ENCODE assay signal across 21 mouse cellular contexts in genomic region chr9:47716883-47717282, GRCm38 (mm10).
A peak's percentile ranks its signal among the peaks of the same experiment; 100 is the strongest.
DNase-seq lines count a peak whose midpoint lies in the region; ATAC-seq and TF ChIP-seq lines count a peak whose summit lies in the region.
"Had no signal": no experiment of that assay in that cellular context is flagged by ENCODE, and none has a peak within 500 bp of the region (broad histone marks: within the 10 kb centered on the region; RNA-seq: fewer than 3 reads in every experiment).

No protein-coding gene starts in this region.

- H3K9ac ChIP-seq in forebrain, postnatal 0 days: no peak overlapping the region
- no peak overlapping the region for H3K9ac ChIP-seq in forebrain, embryonic 11.5 days (ENCODE audit: low read length)
- H3K9ac ChIP-seq in hindbrain, postnatal 0 days (replicated peaks; ENCODE audit: low read length): no peak overlapping the region
- no peak overlapping the region for H3K9ac ChIP-seq in hindbrain, embryonic 12.5 days
- H3K9ac ChIP-seq: liver, embryonic 15.5 days; lung, embryonic 15.5 days; stomach, embryonic 15.5 days had no signal

- DNase-seq in cerebellum, adult 2 months: no peak
- no peak for DNase-seq in cerebellum, adult 8-10 months
- DNase-seq in forebrain, postnatal 0 days: no peak
- DNase-seq in forebrain, embryonic 11.5 days (ENCODE audit: low spot score): no peak
- DNase-seq in hindbrain, postnatal 0 days (ENCODE audit: low spot score): peak; percentile 50
- DNase-seq in brain, adult 2 months (ENCODE audit: low read depth, low spot score): peak; percentile 71
- DNase-seq in kidney, postnatal 25 days: no peak
- DNase-seq: adrenal gland, postnatal 10 days; cerebellum, adult 11-12 months; kidney, adult 18-20 months; liver; lung, postnatal 4 days; thymus, postnatal 36 days had no signal

- H3K27ac ChIP-seq in cerebellum, adult 2 months (ENCODE audit: insufficient read depth, low read length): no peak overlapping the region
- 0 out of 2 replicates have a peak overlapping the region, but pooled peaks have one; percentile 2 for H3K27ac ChIP-seq in forebrain, postnatal 0 days (ENCODE audit: low read depth, low read length)
- no peak overlapping the region for H3K27ac ChIP-seq in forebrain, embryonic 11.5 days (ENCODE audit: low read depth, low read length)
- H3K27ac ChIP-seq in hindbrain, postnatal 0 days: no peak overlapping the region
- no peak overlapping the region for H3K27ac ChIP-seq in hindbrain, embryonic 12.5 days
- H3K27ac ChIP-seq: kidney, postnatal 0 days; limb, embryonic 10.5 days; liver, embryonic 15.5 days; lung, embryonic 15.5 days; midbrain, embryonic 10.5 days; stomach, embryonic 15.5 days had no signal

- H3K27me3 ChIP-seq in cerebellum, adult 2 months (ENCODE audit: control insufficient read depth, insufficient read depth, low read length): no peaks in the 10 kb centered on the region
- H3K27me3 ChIP-seq in forebrain, postnatal 0 days (ENCODE audit: insufficient read depth, low read length): no peaks in the 10 kb centered on the region
- H3K27me3 ChIP-seq in forebrain, embryonic 11.5 days (ENCODE audit: control insufficient read depth, insufficient read depth, low read length): no peaks in the 10 kb centered on the region
- no peaks in the 10 kb centered on the region for H3K27me3 ChIP-seq in hindbrain, postnatal 0 days (ENCODE audit: insufficient read depth, low read length)
- H3K27me3 ChIP-seq in hindbrain, embryonic 12.5 days: no peaks in the 10 kb centered on the region
- H3K27me3 ChIP-seq: liver, embryonic 15.5 days; lung, embryonic 15.5 days; stomach, embryonic 15.5 days had no signal

- H3K4me1 ChIP-seq in cerebellum, adult 2 months (ENCODE audit: control insufficient read depth, insufficient read depth, low read length): no peaks in the 10 kb centered on the region; the same call in 1 of the 2 replicates
- H3K4me1 ChIP-seq in forebrain, postnatal 0 days (ENCODE audit: insufficient read depth): peaks cover 11% of the 10 kb centered on the region; the same call in 1 of the 2 replicates
- H3K4me1 ChIP-seq in forebrain, embryonic 11.5 days (replicated peaks; ENCODE audit: control insufficient read depth, insufficient read depth, low read length): no peaks in the 10 kb centered on the region; the same call in none of the 2 replicates
- no peaks in the 10 kb centered on the region for H3K4me1 ChIP-seq in hindbrain, postnatal 0 days (ENCODE audit: insufficient read depth, low read length)
- peaks cover 33% of the 10 kb centered on the region for H3K4me1 ChIP-seq in hindbrain, embryonic 12.5 days
- H3K4me1 ChIP-seq: liver, embryonic 15.5 days; stomach, embryonic 15.5 days had no signal

- no peak overlapping the region; the same call in 1 of the 2 replicates for H3K4me2 ChIP-seq in forebrain, postnatal 0 days (ENCODE audit: low read depth)
- H3K4me2 ChIP-seq in forebrain, embryonic 11.5 days (ENCODE audit: low read depth, low read length, severe bottlenecking): no peak overlapping the region
- H3K4me2 ChIP-seq in hindbrain, postnatal 0 days (ENCODE audit: low read depth, low read length): 0 out of 2 replicates have a peak overlapping the region, but pooled peaks have one; percentile 5
- no peak overlapping the region for H3K4me2 ChIP-seq in hindbrain, embryonic 12.5 days (replicated peaks)
- H3K4me2 ChIP-seq: liver, embryonic 15.5 days; lung, embryonic 15.5 days; stomach, embryonic 15.5 days had no signal

- no peaks in the 10 kb centered on the region for H3K36me3 ChIP-seq in forebrain, postnatal 0 days (ENCODE audit: insufficient read depth)
- no peaks in the 10 kb centered on the region for H3K36me3 ChIP-seq in forebrain, embryonic 11.5 days (ENCODE audit: control insufficient read depth, insufficient read depth, low read length)
- H3K36me3 ChIP-seq in hindbrain, postnatal 0 days (ENCODE audit: insufficient read depth, low read length): no peaks in the 10 kb centered on the region
- H3K36me3 ChIP-seq in hindbrain, embryonic 12.5 days: no peaks in the 10 kb centered on the region
- H3K36me3 ChIP-seq: limb, embryonic 10.5 days; liver, embryonic 15.5 days; lung, embryonic 15.5 days; midbrain, embryonic 10.5 days; stomach, embryonic 15.5 days had no signal

- no peak overlapping the region for H3K4me3 ChIP-seq in cerebellum, adult 2 months (replicated peaks; ENCODE audit: insufficient read depth, low read depth, low read length)
- H3K4me3 ChIP-seq in forebrain, postnatal 0 days (ENCODE audit: low read depth, low read length): no peak overlapping the region
- no peak overlapping the region for H3K4me3 ChIP-seq in forebrain, embryonic 11.5 days (ENCODE audit: low read depth, low read length)
- H3K4me3 ChIP-seq in hindbrain, postnatal 0 days (ENCODE audit: low read length): no peak overlapping the region
- no peak overlapping the region for H3K4me3 ChIP-seq in hindbrain, embryonic 12.5 days
- H3K4me3 ChIP-seq: limb, embryonic 10.5 days; liver, embryonic 15.5 days; lung, embryonic 15.5 days; midbrain, embryonic 10.5 days; stomach, embryonic 15.5 days had no signal

- 66% methylated on average over 16 of the region's 16 CpGs for WGBS in cerebellum, adult 2 months
- 56% methylated on average over 16 of the region's 16 CpGs for WGBS in forebrain, postnatal 0 days
- WGBS in forebrain, embryonic 11.5 days: 87% methylated on average over 16 of the region's 16 CpGs
- 56% methylated on average over 16 of the region's 16 CpGs for WGBS in hindbrain, postnatal 0 days
- WGBS in hindbrain, embryonic 12.5 days: 88% methylated on average over 16 of the region's 16 CpGs

- TF ChIP-seq CTCF in cerebellum, adult 2 months (IDR thresholded peaks at IDR 0.05; ENCODE audit: borderline replicate concordance, insufficient read depth, low read depth, low read length): 0 out of 2 replicates have a peak, but pooled peaks have one; percentile 11
- TF ChIP-seq CTCF in forebrain, postnatal 0 days (IDR thresholded peaks at IDR 0.05; ENCODE audit: low read depth): no peak
- 0 out of 2 replicates have a peak, but pooled peaks have one; percentile 15 for TF ChIP-seq CTCF in hindbrain, postnatal 0 days (IDR thresholded peaks at IDR 0.05; ENCODE audit: low read depth)

- H3K9me3 ChIP-seq in forebrain, postnatal 0 days (ENCODE audit: low read length): no peaks in the 10 kb centered on the region
- no peaks in the 10 kb centered on the region for H3K9me3 ChIP-seq in forebrain, embryonic 11.5 days (ENCODE audit: control insufficient read depth, low read length)
- H3K9me3 ChIP-seq in hindbrain, postnatal 0 days (ENCODE audit: low read length): no peaks in the 10 kb centered on the region
- H3K9me3 ChIP-seq in hindbrain, embryonic 12.5 days (replicated peaks): no peaks in the 10 kb centered on the region
- H3K9me3 ChIP-seq: limb, embryonic 10.5 days; liver, embryonic 15.5 days; lung, embryonic 15.5 days; midbrain, embryonic 10.5 days; stomach, embryonic 15.5 days had no signal

- no peak for ATAC-seq in forebrain, postnatal 0 days
- ATAC-seq in forebrain, embryonic 11.5 days (replicated peaks; ENCODE audit: low FRiP score): no peak
- ATAC-seq in hindbrain, postnatal 0 days: no peak
- ATAC-seq in hindbrain, embryonic 12.5 days (ENCODE audit: low FRiP score): no peak
- ATAC-seq: inflammation-experienced regulatory T-cells, adult 6 months had no signal

- no peak for TF ChIP-seq POLR2A in cerebellum, adult 2 months (IDR thresholded peaks at IDR 0.05; ENCODE audit: borderline replicate concordance, insufficient read depth, low read length)

Comparison
In these comparisons a context has a peak if more than half of its experiments do, and no peak if none do; other contexts are left out.
1. DNase-seq: peak in hindbrain, postnatal 0 days (single experiment) and brain, adult 2 months (single experiment); none in cerebellum, adult 2 months (0 of 2), cerebellum, adult 8-10 months (single experiment), forebrain, postnatal 0 days (single experiment), forebrain, embryonic 11.5 days (single experiment) and kidney, postnatal 25 days (0 of 2).